Mouse (Mus musculus) kidney, postnatal 10 days (tissue): ENCODE data around the gene Kcnh1.

ENCODE experiments used
- DNase-seq: peaks from one replicate; pipeline ENCODE4 v3.0.0; 2021; ENCODE audit warnings: mixed read lengths

Kcnh1 gene

GRCm38 (mm10) chr1:192537169-192537568 is 346.6 kb downstream of the Kcnh1 start:
- no peak for DNase-seq

DNA sequence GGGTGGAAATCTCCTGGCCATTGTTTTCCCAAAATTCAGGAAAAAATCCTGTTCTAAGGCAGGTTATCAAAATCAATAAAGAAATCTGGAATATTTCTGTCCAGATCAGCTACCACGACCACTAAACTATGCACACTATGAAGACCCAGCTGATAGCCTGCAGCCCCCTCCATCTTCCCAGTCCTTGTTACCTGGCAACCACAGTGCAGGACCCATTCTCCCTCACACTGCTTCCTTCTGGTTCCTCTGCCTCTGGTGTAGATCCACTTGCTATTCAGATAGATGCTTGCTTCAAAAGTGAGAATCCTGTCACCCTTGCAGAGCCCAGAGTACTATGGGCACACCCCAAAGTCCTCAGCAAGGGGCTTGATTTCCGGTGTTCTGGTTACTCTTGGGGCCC is 351.5 kb downstream of the Kcnh1 start:
- DNase-seq, result no peak

DNA sequence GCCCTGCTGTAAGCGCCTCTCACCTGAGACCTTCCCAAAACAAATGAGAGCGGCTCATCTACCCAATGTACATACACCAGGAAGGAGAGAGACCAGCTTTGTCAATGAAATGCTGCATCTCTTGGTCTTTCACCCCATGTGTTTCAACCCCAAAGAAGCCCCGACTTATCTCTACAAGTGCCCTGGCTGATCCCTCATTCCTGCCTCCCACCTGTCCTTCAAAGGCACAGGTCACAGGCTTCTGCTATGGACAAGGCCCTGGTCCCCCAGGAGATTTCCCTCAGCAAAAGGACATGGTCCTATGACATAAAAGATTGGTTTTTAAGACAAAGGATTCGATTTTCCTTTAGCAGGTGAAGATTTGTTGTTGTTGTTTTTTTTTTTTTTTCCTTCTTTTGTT is 353.1 kb downstream of the Kcnh1 start:
- no peak for DNase-seq

- DNase-seq, result no peak
Measured at GRCm38 (mm10) chr1:192544091-192544490, 353.5 kb downstream of the Kcnh1 start.

- DNase-seq, result no peak
Measured at GRCm38 (mm10) chr1:192544901-192545300, 354.3 kb downstream of the Kcnh1 start.

- DNase-seq, result no peak
Measured at GRCm38 (mm10) chr1:192546843-192547242, 356.3 kb downstream of the Kcnh1 start.

DNA sequence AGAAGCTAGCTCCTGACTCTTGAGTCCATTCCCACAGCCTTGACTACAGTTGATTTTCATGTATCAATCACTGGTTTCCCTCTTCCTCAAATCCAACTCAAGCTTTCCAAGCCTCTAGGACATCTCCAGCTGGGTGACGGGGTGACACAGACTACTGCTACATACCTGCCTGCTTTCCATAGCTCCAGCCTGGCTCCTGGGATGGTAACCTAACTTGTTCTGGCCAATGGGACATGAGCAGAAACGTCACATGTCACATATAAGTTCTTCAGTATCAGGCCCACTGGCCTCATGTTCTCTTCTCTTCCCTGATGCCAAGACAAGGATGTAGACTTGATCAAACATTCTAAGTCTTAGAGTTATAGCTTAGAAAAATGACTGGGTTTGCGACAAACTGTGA is 360.0 kb downstream of the Kcnh1 start:
- no peak for DNase-seq

DNA sequence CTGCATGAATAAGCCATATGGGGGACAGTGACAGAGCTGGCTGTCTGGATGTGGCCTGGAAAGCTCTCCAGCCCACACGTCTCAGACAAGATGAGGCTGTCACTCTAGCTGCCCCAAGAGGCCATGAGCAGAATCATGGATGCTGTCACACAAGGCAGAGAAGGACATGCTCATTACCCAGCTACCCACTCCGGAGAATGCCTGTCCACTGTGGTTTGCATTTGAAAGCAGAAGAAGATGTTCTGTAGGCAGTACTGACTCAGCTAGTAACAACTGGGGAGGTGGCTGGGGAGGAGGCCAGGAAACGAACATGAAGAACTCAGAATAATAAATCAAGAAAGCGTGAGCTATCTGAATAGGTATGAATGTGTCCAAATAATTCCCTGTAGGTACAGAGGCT is 364.9 kb downstream of the Kcnh1 start:
- no peak for DNase-seq

GRCm38 (mm10) chr1:192557978-192558594 is 367.5 kb downstream of the Kcnh1 start:
- no peak for DNase-seq

DNA sequence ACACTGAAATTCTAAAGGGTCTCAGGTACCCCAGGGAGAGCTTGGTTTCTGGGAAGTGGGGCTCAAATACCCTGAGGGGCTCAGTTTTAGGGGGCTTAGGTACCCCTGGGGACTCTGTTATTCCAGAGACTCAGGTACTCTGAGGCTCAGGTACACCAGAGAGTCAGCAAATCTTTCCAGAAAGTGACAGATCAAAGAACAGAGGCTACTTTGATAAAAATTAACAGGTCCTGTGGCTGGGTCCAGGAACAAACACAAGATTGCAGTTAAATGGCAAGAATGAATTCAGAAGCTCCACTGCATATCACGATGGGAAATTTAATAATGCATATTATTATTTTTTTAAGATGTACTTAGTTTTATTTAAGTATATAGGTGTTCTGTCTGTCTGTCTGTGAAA is 368.8 kb downstream of the Kcnh1 start:
- no peak for DNase-seq
